Mouse (Mus musculus): ENCODE results near the gene Ldlr.
A peak's percentile ranks its signal among the peaks of the same experiment; 100 is the strongest.
"Not testable (repeated sequence)": the region's sequence is repeated elsewhere in the genome, so short reads cannot be mapped to it uniquely, and the experiment has no call there.

Ldlr gene

DNA sequence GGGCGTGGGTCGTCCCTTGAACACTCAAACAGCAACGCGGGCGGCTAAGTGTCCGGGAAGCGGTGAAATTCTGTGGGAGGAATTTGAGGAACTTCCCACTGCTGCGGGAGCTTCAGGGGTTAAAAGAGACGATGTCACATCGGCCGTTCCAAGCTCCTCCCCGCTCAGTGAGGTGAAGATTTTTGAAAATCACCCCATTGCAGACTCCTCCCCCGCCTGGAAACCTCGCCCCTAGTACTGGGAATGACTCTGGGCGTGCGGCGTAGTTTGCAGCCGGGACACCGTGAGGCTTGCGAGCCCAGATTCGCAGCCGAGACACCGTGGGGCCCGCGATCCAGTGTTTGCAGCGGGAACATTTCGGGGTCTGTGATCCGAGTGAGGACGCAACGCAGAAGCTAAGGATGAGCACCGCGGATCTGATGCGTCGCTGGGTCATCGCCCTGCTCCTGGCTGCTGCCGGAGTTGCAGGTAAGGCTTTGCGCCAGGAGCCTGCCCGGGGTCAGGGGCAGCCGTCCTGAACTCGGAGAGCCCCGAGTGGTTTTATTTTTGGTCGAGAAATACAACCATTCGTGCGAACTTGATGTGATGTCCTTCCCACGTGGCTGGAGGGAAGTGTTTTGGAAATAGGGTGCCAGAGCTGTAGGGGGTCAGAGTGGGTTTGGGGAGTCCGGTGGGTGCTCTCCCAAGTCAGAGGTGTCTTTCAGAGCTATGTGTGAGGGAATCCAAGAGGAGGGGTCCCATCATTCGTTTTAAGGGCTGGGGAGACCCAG, at the start of gene Ldlr:
Ldlr (plus strand) TSS at position 107 of the 770 bp plus-strand sequence.
- peak; percentile 80 for DNase-seq (ENCODE audit: low spot score)

DNA sequence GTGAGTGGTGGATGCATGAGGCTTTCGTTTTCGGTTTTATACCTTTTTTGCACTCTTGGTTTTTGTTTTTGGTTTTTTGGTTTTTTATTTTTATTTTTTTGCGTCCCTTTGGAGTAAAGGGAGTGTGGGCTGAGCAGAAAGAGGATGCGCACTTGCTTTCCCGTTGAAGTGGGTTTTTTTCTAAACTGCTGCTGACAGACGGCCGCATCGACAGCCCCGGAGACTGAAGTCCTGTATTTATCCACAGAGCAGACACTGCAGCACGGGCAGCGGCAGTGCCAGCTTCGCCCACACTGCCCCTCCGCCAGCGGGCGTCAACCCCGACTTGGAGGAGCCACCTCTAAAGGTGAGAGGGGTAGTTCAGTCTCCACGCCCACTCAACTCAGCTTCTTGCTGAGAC, 45.6 kb upstream of the Ldlr start:
- no peak for DNase-seq (ENCODE audit: low spot score)

DNA sequence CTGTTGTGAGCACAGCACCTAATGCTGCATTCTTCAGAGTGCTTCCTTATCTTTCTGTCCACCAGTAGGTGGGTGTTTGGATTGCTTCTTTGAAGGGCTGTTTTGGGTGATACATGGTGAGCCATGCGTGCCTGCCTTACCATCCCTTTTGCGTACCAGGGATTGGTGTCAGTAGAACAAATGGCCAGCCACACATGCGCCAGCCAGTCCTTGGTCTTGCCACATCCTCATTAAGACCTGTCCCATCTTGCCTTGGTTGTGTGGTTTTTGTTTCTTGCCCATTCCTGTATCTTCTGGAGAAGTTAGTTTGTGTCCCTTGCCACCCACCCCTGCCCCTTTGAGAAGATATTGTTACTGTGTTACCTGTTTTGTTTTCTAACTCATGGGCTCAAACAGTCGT, 42.8 kb upstream of the Ldlr start:
- no peak for DNase-seq (ENCODE audit: low spot score)

- DNase-seq (ENCODE audit: low spot score) = no peak
Measured at GRCm38 (mm10) chr9:21682827-21683226, 40.5 kb upstream of the Ldlr start.

- DNase-seq (ENCODE audit: low spot score) = no peak
Measured at GRCm38 (mm10) chr9:21683897-21684296, 39.4 kb upstream of the Ldlr start.

DNA sequence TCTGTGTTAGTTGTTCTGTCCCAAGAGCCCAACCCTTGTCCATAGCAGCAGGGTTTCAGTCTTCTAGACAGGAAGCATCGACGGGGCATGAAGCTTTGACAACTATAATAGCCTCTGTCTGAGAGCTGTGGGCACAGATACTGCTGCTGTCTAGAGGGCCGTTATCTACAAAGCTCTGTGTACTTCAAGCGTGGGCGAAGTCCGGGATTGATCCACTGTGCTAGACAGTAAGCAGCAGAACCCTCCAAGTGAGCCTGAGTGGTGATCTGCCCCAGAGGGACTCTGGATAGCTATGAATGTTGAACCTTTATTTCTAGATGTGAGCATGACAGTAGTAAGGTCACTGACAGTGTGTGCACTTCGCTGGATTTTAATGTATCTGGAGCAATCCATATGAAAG, 34.7 kb upstream of the Ldlr start:
- no peak for DNase-seq (ENCODE audit: low spot score)

GRCm38 (mm10) chr9:21690031-21690430, 33.3 kb upstream of the Ldlr start:
- DNase-seq (ENCODE audit: low spot score) = no peak

DNA sequence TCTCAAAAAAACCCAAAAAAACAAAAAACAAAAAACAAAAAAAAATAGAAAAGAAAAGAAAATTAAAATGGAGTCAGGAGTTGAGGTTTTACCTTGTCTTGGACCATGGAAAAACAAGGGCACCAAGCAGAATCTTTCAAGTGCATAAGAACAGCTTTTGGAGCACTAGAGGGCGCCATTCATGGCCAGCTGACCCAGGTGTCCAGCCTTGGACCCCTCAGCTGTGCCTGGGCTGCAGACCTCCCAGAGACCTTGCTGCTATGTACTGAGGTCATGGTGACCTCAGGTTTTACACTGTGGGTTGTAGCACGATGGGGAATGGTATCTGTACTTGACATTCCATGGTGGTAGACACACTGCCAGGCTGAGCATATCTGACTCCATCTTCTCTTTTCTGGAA, 31.4 kb upstream of the Ldlr start:
- no peak for DNase-seq (ENCODE audit: low spot score)

DNA sequence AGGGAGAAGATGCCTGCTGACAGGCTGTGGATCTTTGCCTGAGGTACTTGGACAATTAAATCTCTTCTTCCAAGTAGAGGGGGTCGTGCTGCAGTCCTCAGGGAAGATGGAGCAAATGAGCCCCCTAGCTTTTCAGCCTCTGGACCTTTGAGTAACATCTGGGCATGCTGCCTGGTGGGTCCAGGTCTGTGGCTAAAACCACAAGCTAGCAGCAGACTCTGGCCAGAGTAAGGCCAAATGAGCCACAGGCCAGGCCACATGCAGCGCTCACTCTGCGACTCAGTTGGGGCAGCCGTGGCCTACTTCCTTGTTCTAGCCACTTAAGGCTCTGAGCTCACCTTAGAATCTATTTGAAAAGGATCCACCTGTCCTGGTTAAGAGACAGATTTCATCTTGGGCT, 30.8 kb upstream of the Ldlr start:
- DNase-seq (ENCODE audit: low spot score) = no peak

GRCm38 (mm10) chr9:21694071-21694470, 29.2 kb upstream of the Ldlr start:
- no peak for DNase-seq (ENCODE audit: low spot score)

- DNase-seq (ENCODE audit: low spot score) = no peak
Measured at GRCm38 (mm10) chr9:21695229-21695792, 28.0 kb upstream of the Ldlr start.

DNA sequence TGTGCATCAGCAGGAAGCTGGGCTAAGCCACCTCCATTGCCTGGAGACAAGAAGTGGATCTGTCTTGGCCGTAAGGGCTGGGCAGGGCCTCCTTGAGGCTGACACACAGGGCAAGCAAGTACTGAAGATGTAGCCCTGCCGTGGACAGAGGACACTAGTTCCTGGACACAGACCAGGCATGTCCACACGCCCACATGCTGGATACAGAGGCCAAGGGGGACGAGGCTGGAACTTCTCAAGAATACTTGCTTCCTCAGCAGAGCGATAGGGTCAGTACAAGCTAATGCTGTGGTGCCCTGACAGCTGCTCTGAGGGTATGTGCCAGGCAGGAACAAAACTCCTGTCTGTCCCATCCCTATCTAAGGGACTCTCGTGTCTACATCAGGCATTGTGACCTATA, 26.2 kb upstream of the Ldlr start:
- no peak for DNase-seq (ENCODE audit: low spot score)

GRCm38 (mm10) chr9:21699280-21699679, 24.0 kb upstream of the Ldlr start:
- not testable (repeated sequence) for DNase-seq (ENCODE audit: low spot score)

DNA sequence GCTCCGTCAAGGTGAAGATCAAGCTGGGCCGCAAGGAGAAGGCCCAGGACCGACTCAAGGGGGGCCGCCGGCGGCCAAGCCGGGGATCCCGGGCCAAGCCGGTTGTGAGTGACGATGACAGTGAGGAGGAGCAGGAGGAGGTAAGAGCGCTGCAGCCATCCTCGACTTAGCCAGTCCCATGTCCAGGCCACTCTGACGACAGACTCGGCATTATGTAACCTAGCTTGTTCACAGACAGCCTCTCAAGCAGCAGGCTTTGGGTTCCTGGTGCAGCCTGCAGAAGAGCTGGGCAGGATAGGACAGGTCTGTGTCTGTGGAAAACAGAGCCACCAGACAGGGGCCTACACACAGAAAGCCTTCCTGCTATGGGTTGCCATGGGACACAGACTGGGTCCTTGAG, 22.2 kb upstream of the Ldlr start:
- no peak for DNase-seq (ENCODE audit: low spot score)

DNA sequence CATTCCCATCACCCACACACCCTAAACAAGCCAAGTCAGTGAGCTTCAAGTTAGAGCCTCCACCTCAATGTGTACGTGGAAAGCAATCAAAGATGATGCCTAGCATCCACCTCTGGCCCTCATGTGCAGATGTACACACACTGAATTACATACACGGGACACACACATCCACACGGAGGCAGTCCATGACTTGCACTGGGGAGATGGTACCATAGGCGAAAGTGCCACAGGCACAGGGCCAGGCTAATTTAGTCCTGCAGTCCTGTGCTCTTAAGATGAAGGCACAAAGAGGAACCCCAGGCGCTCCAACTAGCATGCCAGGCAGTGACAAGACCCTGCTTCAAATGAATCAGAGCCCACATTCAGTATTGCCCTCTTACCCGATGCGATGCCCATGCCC, 19.8 kb upstream of the Ldlr start:
- no peak for DNase-seq (ENCODE audit: low spot score)

DNA sequence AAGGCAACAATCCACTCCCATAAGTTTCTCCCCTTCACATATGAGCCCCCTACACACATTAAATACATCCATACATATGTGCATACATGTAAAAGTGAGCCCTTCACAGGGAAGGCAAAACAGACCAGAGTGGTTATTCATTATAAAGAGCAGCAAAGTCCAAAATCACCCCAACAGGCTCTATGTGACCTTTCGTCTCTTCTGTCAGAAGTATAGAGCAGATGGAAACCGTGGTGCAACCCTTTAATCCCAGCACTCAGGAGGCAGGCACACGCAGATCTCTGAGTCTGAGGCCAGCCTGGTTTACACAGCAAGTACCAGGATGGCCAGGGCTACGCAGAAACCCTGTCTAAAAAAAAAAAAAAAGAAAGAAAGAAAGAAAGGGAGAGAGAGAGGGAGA, 17.2 kb upstream of the Ldlr start:
- DNase-seq (ENCODE audit: low spot score) = no peak

DNA sequence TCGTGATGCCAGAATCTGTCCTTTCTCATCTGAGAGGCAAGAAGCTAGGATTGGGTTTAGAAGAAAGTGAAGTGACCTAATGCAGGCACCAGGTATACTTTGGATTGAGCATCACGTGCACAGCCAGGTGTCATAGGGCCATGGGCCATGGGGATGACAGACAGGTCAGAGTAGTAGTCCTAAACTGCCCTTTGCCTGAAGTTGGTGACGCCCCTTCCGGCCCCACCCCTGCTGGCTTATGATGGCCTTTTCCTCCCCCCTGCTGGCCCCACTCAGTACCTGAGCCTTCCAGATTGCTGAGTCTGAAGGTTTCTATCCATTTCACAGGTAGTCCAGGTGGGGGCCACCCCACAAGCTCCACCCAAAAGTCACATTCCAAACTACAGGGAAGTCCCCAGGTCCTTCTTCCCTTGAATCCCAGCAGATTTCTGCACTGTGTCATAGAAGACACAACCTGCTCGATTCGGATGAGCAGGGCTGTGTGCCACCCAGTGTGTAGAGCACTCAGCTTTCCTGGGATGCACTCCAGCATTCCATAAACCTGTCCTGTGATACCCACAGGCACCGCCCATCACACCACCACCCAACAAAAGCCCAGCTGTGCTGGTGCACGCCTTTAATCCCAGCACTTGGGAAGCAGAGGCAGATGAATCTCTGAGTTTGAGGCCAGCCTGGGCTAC, 16.6 kb upstream of the Ldlr start:
- DNase-seq (ENCODE audit: low spot score) = no peak

DNA sequence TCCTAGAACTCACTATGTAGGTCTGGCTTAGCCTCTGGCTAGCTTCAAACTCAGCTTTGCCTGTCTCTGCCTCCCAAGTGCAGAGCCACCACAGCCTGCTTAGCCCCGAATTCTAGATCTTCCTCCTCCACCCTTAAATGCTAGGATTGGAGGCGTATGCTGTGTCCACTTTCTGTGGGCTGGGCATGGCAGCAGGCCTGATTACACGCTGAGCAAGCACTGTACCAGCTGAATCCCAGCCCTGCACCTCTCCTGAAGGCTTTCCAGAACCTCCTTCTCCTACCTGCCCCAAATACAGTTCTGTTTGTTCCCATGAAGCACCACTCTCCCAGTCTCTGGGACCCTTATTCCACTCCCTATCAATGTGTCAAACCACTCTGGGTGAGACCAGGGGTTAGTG, 13.9 kb upstream of the Ldlr start:
- DNase-seq (ENCODE audit: low spot score) = no peak

GRCm38 (mm10) chr9:21715298-21715697, 8.0 kb upstream of the Ldlr start:
- no peak for DNase-seq (ENCODE audit: low spot score)

DNA sequence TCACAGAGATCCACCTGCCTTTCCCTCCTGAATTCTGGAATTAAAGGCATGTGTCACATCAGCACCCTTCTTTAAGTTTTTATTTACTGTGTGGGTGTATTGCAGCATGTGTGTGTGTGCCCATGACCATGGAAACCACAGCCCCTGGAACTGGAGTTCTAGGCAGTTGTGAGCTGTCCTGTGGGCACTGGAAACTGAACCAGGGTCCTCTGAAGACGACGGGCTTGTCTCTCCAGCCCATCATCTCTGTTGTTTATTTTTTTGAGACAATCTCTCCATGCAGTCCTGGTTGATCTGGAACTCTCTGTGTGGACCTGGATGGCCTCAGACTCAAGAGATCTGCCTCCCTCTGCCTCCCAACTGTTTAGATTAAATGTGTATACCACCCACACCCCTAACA, 6.3 kb upstream of the Ldlr start:
- DNase-seq (ENCODE audit: low spot score) = no peak

GRCm38 (mm10) chr9:21721036-21721435, 2.2 kb upstream of the Ldlr start:
- no peak for DNase-seq (ENCODE audit: low spot score)

DNA sequence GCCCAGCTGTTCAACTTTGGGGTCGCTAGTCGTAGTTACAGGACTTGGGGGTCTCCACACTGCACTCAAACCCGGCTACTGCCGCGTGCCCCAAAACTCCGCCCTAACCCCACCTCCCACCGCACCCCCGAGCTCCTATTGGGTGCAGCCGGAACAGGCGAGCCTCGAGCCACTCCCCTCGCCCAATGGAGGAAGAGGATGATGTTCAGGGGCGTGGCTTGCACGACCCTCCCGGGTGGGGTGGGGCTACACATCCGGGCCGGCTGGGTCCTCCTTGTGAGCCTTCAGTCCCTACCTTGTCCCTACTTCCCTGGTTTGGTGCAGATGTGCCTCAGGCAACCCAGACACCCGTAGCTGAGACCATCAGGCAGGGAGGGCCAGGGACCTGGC, 859 bp downstream of the Ldlr start:
- DNase-seq (ENCODE audit: low spot score) = peak; percentile 91

Measured in layer of hippocampus, adult 11-12 months (tissue).